Mouse (Mus musculus) myocyte (in vitro differentiated cells): ENCODE results near the gene Eefsec.

Source experiments
- CEBPB ChIP-seq: IDR thresholded peaks from 2 replicates; pipeline ENCODE4 v1.6.1; 2011; ENCODE audit warnings: mild to moderate bottlenecking, moderate library complexity; ENCODE audit not compliant: poor library complexity, insufficient read depth, severe bottlenecking
- E2F4 ChIP-seq: IDR thresholded peaks from one replicate; pipeline ENCODE4 v1.6.1; 2011; ENCODE audit warnings: mild to moderate bottlenecking, control low read depth, moderate library complexity; ENCODE audit not compliant: insufficient read depth
- MYOG ChIP-seq, 3 experiments: IDR thresholded peaks; one replicate each; pipeline ENCODE4 v1.6.1; 2011; ENCODE audit warnings: control low read depth in 2 of 3, low read depth in 2 of 3, mild to moderate bottlenecking in 2 of 3; ENCODE audit not compliant: insufficient read length in 2 of 3, control insufficient read depth in 1 of 3, insufficient read depth in 1 of 3
- POLR2A ChIP-seq: IDR thresholded peaks from one replicate; pipeline ENCODE4 v1.6.1; 2011; ENCODE audit warnings: low read depth, mild to moderate bottlenecking, control low read depth, moderate library complexity; ENCODE audit not compliant: insufficient read length
- TCF12 ChIP-seq: IDR thresholded peaks from one replicate; pipeline ENCODE4 v1.6.1; 2011; ENCODE audit warnings: mild to moderate bottlenecking, control low read depth; ENCODE audit not compliant: poor library complexity, insufficient read depth, severe bottlenecking
- USF1 ChIP-seq: IDR thresholded peaks from one replicate; pipeline ENCODE4 v1.6.1; 2011; ENCODE audit warnings: low read depth, mild to moderate bottlenecking, control low read depth, moderate library complexity

GRCm38 (mm10) chr6:88311593-88311992 lies 134.7 kb downstream of the Eefsec start:
- TF ChIP-seq MYOG (IDR thresholded peaks at IDR 0.05; ENCODE audit: control insufficient read depth in 1 of 3, insufficient read depth in 1 of 3, insufficient read length in 2 of 3, low read depth in 2 of 3), result no peak
- TF ChIP-seq POLR2A, result no peak
- TF ChIP-seq USF1, result no peak
- no peak for TF ChIP-seq E2F4
- TF ChIP-seq TCF12, result no peak
- TF ChIP-seq CEBPB, result no peak
